Mouse (Mus musculus): ENCODE measurements around the gene Smyd4. TPM values are rescaled to one million over a fixed set of nuclear protein-coding genes. Genes with fewer than 3 reads are reported as not detected.

Gene Smyd4
- total and polyA plus RNA-seq, 3 experiments = 9.6 to 12.8 TPM; not detected in 1

- H3K9ac ChIP-seq (ENCODE audit: control insufficient read depth, low read depth, low read length, poor library complexity, severe bottlenecking) = no peak overlapping the region
- H3K4me1 ChIP-seq (ENCODE audit: control insufficient read depth in 1 of 2, insufficient read depth in 2 of 2, low read length in 2 of 2) = peaks cover 16 to 23% of the 10 kb centered on the region in 2 experiments
- H3K79me2 ChIP-seq (ENCODE audit: control insufficient read depth, insufficient read depth, low read length, poor library complexity) = peaks cover 55% of the 10 kb centered on the region
- no peaks in the 10 kb centered on the region for H3K27me3 ChIP-seq (ENCODE audit: control insufficient read depth in 1 of 2, insufficient read depth in 2 of 2, low read length in 2 of 2)
- no peak overlapping the region for H3K4me3 ChIP-seq (ENCODE audit: control insufficient read depth in 1 of 2, insufficient read depth in 1 of 2, low read depth in 2 of 2, low read length in 2 of 2)
- H3K36me3 ChIP-seq (ENCODE audit: control insufficient read depth in 1 of 2, insufficient read depth in 2 of 2, low read length in 2 of 2) = peaks cover 24 to 34% of the 10 kb centered on the region in 2 experiments
- DNase-seq (ENCODE audit: low read depth, low spot score) = no peak
- TF ChIP-seq SIN3A (IDR thresholded peaks at IDR 0.05; ENCODE audit: low read length) = no peak
- TF ChIP-seq MYB (IDR thresholded peaks at IDR 0.05; ENCODE audit: low read depth, low read length) = no peak
- no peak for TF ChIP-seq TCF12 (IDR thresholded peaks at IDR 0.05; ENCODE audit: low read depth, low read length)
- TF ChIP-seq MYC (IDR thresholded peaks at IDR 0.05; ENCODE audit: low read depth, low read length) = no peak
- no peak for TF ChIP-seq RCOR1 (IDR thresholded peaks at IDR 0.05; ENCODE audit: low read depth, low read length)
- no peak for TF ChIP-seq RAD21 (IDR thresholded peaks at IDR 0.05; ENCODE audit: low read depth, low read length)
- TF ChIP-seq GABPA (IDR thresholded peaks at IDR 0.05; ENCODE audit: low read depth, low read length) = no peak
- TF ChIP-seq POLR2AphosphoS5 (IDR thresholded peaks at IDR 0.05; ENCODE audit: borderline replicate concordance, low read depth, low read length) = no peak
- no peak for TF ChIP-seq BHLHE40 (IDR thresholded peaks at IDR 0.05; ENCODE audit: borderline replicate concordance, low read depth, low read length)
- no peak for TF ChIP-seq NRF1 (IDR thresholded peaks at IDR 0.05; ENCODE audit: insufficient read depth, low read depth, low read length, poor library complexity, severe bottlenecking)
- TF ChIP-seq ELF1 (IDR thresholded peaks at IDR 0.05; ENCODE audit: low read depth, low read length) = no peak
- no peak for TF ChIP-seq SMC3 (IDR thresholded peaks at IDR 0.05; ENCODE audit: low read depth, low read length)
- TF ChIP-seq MAFK (IDR thresholded peaks at IDR 0.05; ENCODE audit: borderline replicate concordance, low read depth, low read length) = no peak
- no peak for TF ChIP-seq ZNF384 (IDR thresholded peaks at IDR 0.05; ENCODE audit: low read depth, low read length)
- H3K9me3 ChIP-seq (replicated peaks; ENCODE audit: insufficient read depth, low read length) = no peaks in the 10 kb centered on the region
- no peak overlapping the region for H3K27ac ChIP-seq (ENCODE audit: control insufficient read depth, low read depth, low read length)
Measured at GRCm38 (mm10) chr11:75344716-75345115, 3.5 kb upstream of the Smyd4 start.

- H3K9me3 ChIP-seq (replicated peaks; ENCODE audit: insufficient read depth, low read length) = no peaks in the 10 kb centered on the region
- peak overlapping the region; percentile 40 for H3K9ac ChIP-seq (ENCODE audit: control insufficient read depth, low read depth, low read length, poor library complexity, severe bottlenecking)
- TF ChIP-seq KAT2A (conservative IDR thresholded peaks at IDR 0.05; ENCODE audit: low read depth, low read length) (no peak), BHLHE40 (IDR thresholded peaks at IDR 0.05; ENCODE audit: borderline replicate concordance, low read depth, low read length) (no peak), GABPA (IDR thresholded peaks at IDR 0.05; ENCODE audit: low read depth, low read length) (no peak), SIN3A (IDR thresholded peaks at IDR 0.05; ENCODE audit: low read length) (0 out of 2 replicates have a peak, but pooled peaks have one; percentile 13), TBP (IDR thresholded peaks at IDR 0.05; ENCODE audit: low read depth, low read length) (peak; percentile 86), POLR2AphosphoS5 (IDR thresholded peaks at IDR 0.05; ENCODE audit: borderline replicate concordance, low read depth, low read length) (no peak)
- no peak overlapping the region for H3K27ac ChIP-seq (ENCODE audit: control insufficient read depth, low read depth, low read length)
- H3K36me3 ChIP-seq (ENCODE audit: control insufficient read depth in 1 of 2, insufficient read depth in 2 of 2, low read length in 2 of 2) = peaks cover 9 to 43% of the 10 kb centered on the region in 2 experiments
- H3K79me2 ChIP-seq (ENCODE audit: control insufficient read depth, insufficient read depth, low read length, poor library complexity) = peaks cover 53% of the 10 kb centered on the region
- H3K4me3 ChIP-seq (ENCODE audit: control insufficient read depth in 1 of 2, insufficient read depth in 1 of 2, low read depth in 2 of 2, low read length in 2 of 2) = peak overlapping the region; percentile 22 to 85
- H3K27me3 ChIP-seq (ENCODE audit: control insufficient read depth in 1 of 2, insufficient read depth in 2 of 2, low read length in 2 of 2) = no peaks in the 10 kb centered on the region
- peaks cover 23 to 31% of the 10 kb centered on the region in 2 experiments for H3K4me1 ChIP-seq (ENCODE audit: control insufficient read depth in 1 of 2, insufficient read depth in 2 of 2, low read length in 2 of 2)
- DNase-seq (ENCODE audit: low read depth, low spot score) = peak; percentile 35
Measured at GRCm38 (mm10) chr11:75346556-75347187, 1.6 kb upstream of the Smyd4 start.
